Mouse (Mus musculus) E14TG2a.4 (cell line): ENCODE results near the gene Faah.

Source experiments
- H3K27me3 ChIP-seq: 2 replicates; pipeline ENCODE4 v1.6.1; 2014; ENCODE audit warnings: low read length, control low read depth; ENCODE audit not compliant: insufficient read depth
- H3K36me3 ChIP-seq: 2 replicates; pipeline ENCODE4 v1.6.1; 2014; ENCODE audit warnings: low read length, control low read depth; ENCODE audit not compliant: insufficient read depth
- H3K4me1 ChIP-seq: replicated peaks from 2 replicates; pipeline ENCODE4 v1.6.1; 2014; ENCODE audit warnings: low read depth, low read length, control low read depth
- H3K4me3 ChIP-seq: replicated peaks from 2 replicates; pipeline ENCODE4 v1.5.1; 2014; ENCODE audit warnings: mild to moderate bottlenecking, low read length
- H3K9me3 ChIP-seq: 2 replicates; pipeline ENCODE4 v1.6.1; 2014; ENCODE audit warnings: low read length, control low read depth
- CTCF ChIP-seq: conservative IDR thresholded peaks from 2 replicates; pipeline ENCODE4 v1.5.1; 2014; ENCODE audit warnings: low read length
- NANOG ChIP-seq: IDR thresholded peaks from 2 replicates; pipeline ENCODE4 v1.6.1; 2014; ENCODE audit warnings: borderline replicate concordance, low read length, mixed read lengths
- POU5F1 ChIP-seq: IDR thresholded peaks from 2 replicates; pipeline ENCODE4 v1.6.1; 2014; ENCODE audit warnings: low read length, borderline replicate concordance

Gene Faah

DNA sequence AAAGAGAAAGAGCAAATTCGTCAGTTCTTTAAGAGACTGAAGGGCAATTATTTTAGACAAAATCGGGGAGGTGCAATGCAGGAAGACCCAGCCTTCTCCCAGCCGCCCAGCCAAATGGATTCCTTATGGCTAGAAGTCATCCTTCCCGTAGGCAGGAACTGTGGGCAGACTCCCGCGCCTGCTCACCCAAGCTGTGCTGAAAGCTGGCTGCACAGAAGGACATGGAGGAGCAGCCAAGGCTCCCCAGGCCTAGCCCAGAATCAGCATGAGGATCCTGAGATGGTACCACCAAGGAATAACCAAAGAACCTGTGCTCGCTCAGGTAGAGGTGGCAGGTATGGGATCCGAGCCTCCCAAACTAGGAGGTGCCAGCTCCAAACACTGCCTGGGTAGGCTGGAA is 1.7 kb downstream of the Faah start:
- no peaks in the 10 kb centered on the region for H3K36me3 ChIP-seq
- no peaks in the 10 kb centered on the region for H3K9me3 ChIP-seq
- no peak overlapping the region for H3K4me3 ChIP-seq
- peaks cover 15% of the 10 kb centered on the region for H3K4me1 ChIP-seq
- TF ChIP-seq NANOG (no peak), CTCF (no peak), POU5F1 (no peak)
- peaks cover 75% of the 10 kb centered on the region for H3K27me3 ChIP-seq

- no peaks in the 10 kb centered on the region for H3K36me3 ChIP-seq
- H3K4me3 ChIP-seq = no peak overlapping the region
- H3K27me3 ChIP-seq = peaks cover 78% of the 10 kb centered on the region
- TF ChIP-seq POU5F1 = no peak
- TF ChIP-seq NANOG = no peak
- no peak for TF ChIP-seq CTCF
- peaks cover 15% of the 10 kb centered on the region for H3K4me1 ChIP-seq
- H3K9me3 ChIP-seq = no peaks in the 10 kb centered on the region
Measured at GRCm38 (mm10) chr4:116015502-116015901, 2.2 kb downstream of the Faah start.

DNA sequence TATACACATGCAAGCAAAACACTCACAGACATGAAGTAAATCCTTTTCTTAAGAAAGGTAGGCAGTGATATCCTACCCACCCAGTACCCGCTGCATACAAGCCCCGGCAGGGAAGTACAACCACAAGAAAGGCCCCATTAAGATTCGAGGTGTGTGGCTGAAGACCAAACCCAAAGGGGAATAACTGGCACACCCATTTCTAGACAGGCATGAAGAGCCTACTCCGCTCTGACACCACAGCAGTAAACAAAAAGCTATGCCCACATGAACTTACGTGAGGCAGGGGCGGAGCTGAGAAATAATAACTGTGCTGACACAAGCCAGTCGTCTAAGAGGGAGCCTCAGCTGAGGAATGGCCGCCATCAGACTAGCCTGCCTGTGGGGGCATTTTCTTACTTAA is 7.5 kb downstream of the Faah start:
- no peaks in the 10 kb centered on the region for H3K36me3 ChIP-seq
- TF ChIP-seq NANOG = no peak
- TF ChIP-seq CTCF = no peak
- no peak for TF ChIP-seq POU5F1

GRCm38 (mm10) chr4:116001206-116001605 is 16.5 kb downstream of the Faah start:
- Histone ChIP-seq H3K4me3 (no peak overlapping the region), H3K27me3 (peaks cover 39% of the 10 kb centered on the region), H3K9me3 (no peaks in the 10 kb centered on the region), H3K4me1 (peaks cover 9% of the 10 kb centered on the region; the same call in 1 of the 2 replicates), H3K36me3 (no peaks in the 10 kb centered on the region)
- TF ChIP-seq NANOG = no peak
- no peak for TF ChIP-seq POU5F1
- TF ChIP-seq CTCF = no peak

More for the DNA sequence above, 7.5 kb downstream of the Faah start:
- Histone ChIP-seq H3K4me1 (peaks cover 11% of the 10 kb centered on the region), H3K27me3 (peaks cover 39% of the 10 kb centered on the region), H3K4me3 (no peak overlapping the region), H3K9me3 (no peaks in the 10 kb centered on the region)

DNA sequence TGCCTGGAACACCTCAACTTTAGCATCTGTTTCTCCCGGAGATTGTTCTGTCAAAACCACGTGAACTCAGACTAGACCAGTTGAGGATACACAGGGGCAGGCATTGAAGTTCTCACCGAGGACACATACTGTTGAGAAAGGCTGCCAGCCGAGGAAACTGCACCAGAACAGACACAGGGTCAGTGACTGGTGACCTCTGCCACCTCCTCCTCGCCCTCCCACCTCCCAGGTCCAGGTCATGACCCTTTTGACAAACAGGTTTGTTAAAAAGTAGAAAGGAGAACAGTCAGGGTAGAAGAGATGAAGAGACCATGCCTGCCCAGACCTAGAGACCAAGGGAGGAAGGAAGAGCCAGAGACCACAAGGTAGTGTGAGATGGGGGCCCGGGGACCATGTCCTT is 17.1 kb downstream of the Faah start:
- Histone ChIP-seq H3K27me3 (peaks cover 38% of the 10 kb centered on the region), H3K4me3 (no peak overlapping the region), H3K4me1 (peaks cover 9% of the 10 kb centered on the region; the same call in 1 of the 2 replicates), H3K36me3 (no peaks in the 10 kb centered on the region), H3K9me3 (no peaks in the 10 kb centered on the region)
- no peak for TF ChIP-seq NANOG
- no peak for TF ChIP-seq POU5F1
- TF ChIP-seq CTCF = no peak

DNA sequence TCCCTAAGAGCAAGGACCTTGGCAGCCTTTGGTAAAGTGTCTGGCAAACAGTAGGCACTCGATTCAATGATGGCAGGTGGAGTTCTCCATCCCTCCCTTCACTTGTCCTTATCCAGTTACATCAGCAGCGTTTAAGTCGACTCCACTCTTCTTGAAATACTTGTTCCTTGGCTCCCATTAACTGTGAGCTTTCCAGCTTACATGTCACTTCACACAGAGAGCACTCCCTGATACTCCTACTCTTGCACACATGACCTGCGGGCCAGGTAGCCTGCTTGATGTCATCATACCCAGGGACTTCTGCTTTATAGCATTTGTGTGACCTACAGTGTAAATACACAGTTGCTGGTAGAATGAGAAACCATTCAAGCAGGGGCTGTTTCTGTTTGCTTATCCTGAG is 21.0 kb downstream of the Faah start:
- Histone ChIP-seq H3K36me3 (no peaks in the 10 kb centered on the region), H3K27me3 (peaks cover 25% of the 10 kb centered on the region; the same call in 1 of the 2 replicates), H3K9me3 (peaks cover 20% of the 10 kb centered on the region), H3K4me1 (peaks cover 9% of the 10 kb centered on the region), H3K4me3 (no peak overlapping the region)
- TF ChIP-seq NANOG (no peak), CTCF (no peak), POU5F1 (no peak)

DNA sequence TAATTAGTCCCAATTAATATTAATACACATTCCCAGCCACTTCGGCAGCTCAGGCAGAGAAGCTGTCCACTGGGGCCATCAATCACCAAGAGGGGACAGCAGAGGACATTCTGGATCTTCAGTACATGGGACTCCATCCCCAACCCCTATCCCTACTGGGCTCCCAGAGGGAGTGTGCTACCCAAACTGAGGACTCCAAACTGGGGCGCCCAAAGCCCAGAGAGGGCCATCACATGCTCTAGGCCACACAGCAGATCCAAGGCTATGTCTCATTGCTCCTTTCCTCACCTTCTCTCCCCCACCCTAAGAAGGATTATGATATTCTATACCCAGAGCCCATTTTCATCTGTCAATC is 22.4 kb downstream of the Faah start:
- H3K9me3 ChIP-seq = peaks cover 29% of the 10 kb centered on the region

GRCm38 (mm10) chr4:115994662-115995375 is 22.9 kb downstream of the Faah start:
- Histone ChIP-seq H3K4me1 (peaks cover 9% of the 10 kb centered on the region), H3K36me3 (no peaks in the 10 kb centered on the region), H3K9me3 (peaks cover 29% of the 10 kb centered on the region), H3K27me3 (peaks cover 17% of the 10 kb centered on the region; the same call in 1 of the 2 replicates), H3K4me3 (peak overlapping the region; percentile 32)
- TF ChIP-seq POU5F1 = no peak
- TF ChIP-seq CTCF = no peak
- no peak for TF ChIP-seq NANOG

More for the DNA sequence above, 22.4 kb downstream of the Faah start:
- Histone ChIP-seq H3K36me3 (no peaks in the 10 kb centered on the region), H3K4me1 (peaks cover 9% of the 10 kb centered on the region), H3K4me3 (peak overlapping the region; percentile 32), H3K27me3 (peaks cover 20% of the 10 kb centered on the region; the same call in 1 of the 2 replicates)
- no peak for TF ChIP-seq POU5F1
- no peak for TF ChIP-seq NANOG
- no peak for TF ChIP-seq CTCF

- no peak overlapping the region for H3K4me3 ChIP-seq
- H3K27me3 ChIP-seq = peaks cover 6% of the 10 kb centered on the region; the same call in 1 of the 2 replicates
- H3K36me3 ChIP-seq = no peaks in the 10 kb centered on the region
- no peak for TF ChIP-seq NANOG
- no peak for TF ChIP-seq CTCF
- no peak for TF ChIP-seq POU5F1
- H3K9me3 ChIP-seq = peaks cover 29% of the 10 kb centered on the region
- peaks cover 19% of the 10 kb centered on the region for H3K4me1 ChIP-seq
Measured at GRCm38 (mm10) chr4:115989382-115989781, 28.3 kb downstream of the Faah start.
